Mouse (Mus musculus): ENCODE results near the gene Faim2. TPM values are rescaled to one million over a fixed set of nuclear protein-coding genes. Genes with fewer than 3 reads are reported as not detected.

Faim2 gene
- polyA plus RNA-seq, 1 experiment from 2014 or later: not detected

GRCm38 (mm10) chr15:99455415-99455814, 72.5 kb downstream of the Faim2 start:
- Histone ChIP-seq H3K4me3 (0 out of 2 replicates have a peak overlapping the region, but pooled peaks have one; percentile 85), H3K9me3 (replicated peaks) (no peaks in the 10 kb centered on the region), H3K27ac (peak overlapping the region; percentile 97; the same call in 1 of the 2 replicates), H3K36me3 (peaks cover 59% of the 10 kb centered on the region), H3K4me1 (peaks cover 45% of the 10 kb centered on the region), H3K27me3 (ENCODE audit: low read depth, poor library complexity, severe bottlenecking) (no peaks in the 10 kb centered on the region)
- DNase-seq (ENCODE audit: low spot score): peak; percentile 25
- WGBS: 89% methylated on average over 3 of the region's 3 CpGs

- Histone ChIP-seq H3K4me1 (peaks cover 49% of the 10 kb centered on the region), H3K36me3 (peaks cover 65% of the 10 kb centered on the region), H3K27me3 (ENCODE audit: low read depth, poor library complexity, severe bottlenecking) (no peaks in the 10 kb centered on the region), H3K9me3 (replicated peaks) (no peaks in the 10 kb centered on the region), H3K4me3 (peak overlapping the region; percentile 6; the same call in 1 of the 2 replicates), H3K27ac (peak overlapping the region; percentile 17; the same call in 1 of the 2 replicates)
- DNase-seq (ENCODE audit: low spot score): no peak
- 84% methylated on average over 7 of the region's 7 CpGs for WGBS
Observed at GRCm38 (mm10) chr15:99454585-99455279, 73.2 kb downstream of the Faim2 start.

- no peak for DNase-seq (ENCODE audit: low spot score)
- Histone ChIP-seq H3K4me3 (no peak overlapping the region), H3K9me3 (replicated peaks) (no peaks in the 10 kb centered on the region), H3K27me3 (ENCODE audit: low read depth, poor library complexity, severe bottlenecking) (no peaks in the 10 kb centered on the region), H3K36me3 (peaks cover 77% of the 10 kb centered on the region), H3K4me1 (peaks cover 50% of the 10 kb centered on the region), H3K27ac (no peak overlapping the region)
- WGBS: 75% methylated on average over 11 of the region's 11 CpGs
Observed at GRCm38 (mm10) chr15:99453153-99453900, 74.6 kb downstream of the Faim2 start.

GRCm38 (mm10) chr15:99449751-99450280, 78.1 kb downstream of the Faim2 start:
- Histone ChIP-seq H3K27ac (peak overlapping the region; percentile 64; the same call in 1 of the 2 replicates), H3K36me3 (peaks cover 90% of the 10 kb centered on the region), H3K9me3 (replicated peaks) (no peaks in the 10 kb centered on the region), H3K4me1 (peaks cover 21% of the 10 kb centered on the region), H3K4me3 (no peak overlapping the region), H3K27me3 (ENCODE audit: low read depth, poor library complexity, severe bottlenecking) (no peaks in the 10 kb centered on the region)
- DNase-seq (ENCODE audit: low spot score): no peak
- WGBS: 85% methylated on average over 8 of the region's 8 CpGs

- 75% methylated on average over 9 of the region's 9 CpGs for WGBS
- H3K36me3 ChIP-seq: peaks cover 90% of the 10 kb centered on the region
- H3K4me3 ChIP-seq: no peak overlapping the region
- peaks cover 19% of the 10 kb centered on the region for H3K4me1 ChIP-seq
- peak overlapping the region; percentile 64; the same call in 1 of the 2 replicates for H3K27ac ChIP-seq
- no peak for DNase-seq (ENCODE audit: low spot score)
- H3K27me3 ChIP-seq (ENCODE audit: low read depth, poor library complexity, severe bottlenecking): no peaks in the 10 kb centered on the region
- H3K9me3 ChIP-seq (replicated peaks): no peaks in the 10 kb centered on the region
Observed at GRCm38 (mm10) chr15:99449131-99449750, 78.7 kb downstream of the Faim2 start.

Other genes starting within 250 kb of the Faim2 start
- gene Prpf40b, start 233.1 kb downstream of the Faim2 start, polyA plus RNA-seq (2016; fragmentation: Nextera tagmentation; extraction: Ambion mirVana): 59.3 and 71.2 TPM in 2 replicates
- gene Fam186b, start 232.3 kb downstream of the Faim2 start, polyA plus RNA-seq (2016; fragmentation: Nextera tagmentation; extraction: Ambion mirVana): 0.21 and 0.29 TPM in 2 replicates
- gene Fmnl3, start 157.7 kb downstream of the Faim2 start, polyA plus RNA-seq (2016; fragmentation: Nextera tagmentation; extraction: Ambion mirVana): 30.4 and 42.2 TPM in 2 replicates
- 272 and 296 TPM in 2 replicates for gene Tmbim6, start 135.3 kb downstream of the Faim2 start, polyA plus RNA-seq (2016; fragmentation: Nextera tagmentation; extraction: Ambion mirVana)
- gene Nckap5l, start 70.4 kb downstream of the Faim2 start, polyA plus RNA-seq (2016; fragmentation: Nextera tagmentation; extraction: Ambion mirVana): 16.3 and 17.4 TPM in 2 replicates
- gene Bcdin3d, start 53.4 kb downstream of the Faim2 start, polyA plus RNA-seq (2016; fragmentation: Nextera tagmentation; extraction: Ambion mirVana): 15.9 and 19.4 TPM in 2 replicates
- gene Aqp2, start 50.9 kb upstream of the Faim2 start, polyA plus RNA-seq (2016; fragmentation: Nextera tagmentation; extraction: Ambion mirVana): not detected in 2 replicates
- gene Aqp5, start 62.6 kb upstream of the Faim2 start, polyA plus RNA-seq (2016; fragmentation: Nextera tagmentation; extraction: Ambion mirVana): not detected in 2 replicates
- gene Aqp6, start 73.2 kb upstream of the Faim2 start, polyA plus RNA-seq (2016; fragmentation: Nextera tagmentation; extraction: Ambion mirVana): not detected in 2 replicates
- 128 and 138 TPM in 2 replicates for gene Racgap1, start 123.5 kb upstream of the Faim2 start, polyA plus RNA-seq (2016; fragmentation: Nextera tagmentation; extraction: Ambion mirVana)
- 1.1 TPM in 2 replicates for gene Asic1, start 142.2 kb upstream of the Faim2 start, polyA plus RNA-seq (2016; fragmentation: Nextera tagmentation; extraction: Ambion mirVana)
- 84.0 and 85.8 TPM in 2 replicates for gene Smarcd1, start 174.0 kb upstream of the Faim2 start, polyA plus RNA-seq (2016; fragmentation: Nextera tagmentation; extraction: Ambion mirVana)
- gene Gm17349, start 177.3 kb upstream of the Faim2 start, polyA plus RNA-seq (2016; fragmentation: Nextera tagmentation; extraction: Ambion mirVana): not detected in 2 replicates
- 0.29 and 0.59 TPM in 2 replicates for gene Gpd1, start 189.3 kb upstream of the Faim2 start, polyA plus RNA-seq (2016; fragmentation: Nextera tagmentation; extraction: Ambion mirVana)
- gene Cox14, start 197.5 kb upstream of the Faim2 start, polyA plus RNA-seq (2016; fragmentation: Nextera tagmentation; extraction: Ambion mirVana): 113 and 127 TPM in 2 replicates
- gene Cers5, start 244.7 kb upstream of the Faim2 start, polyA plus RNA-seq (2016; fragmentation: Nextera tagmentation; extraction: Ambion mirVana): 68.2 and 75.6 TPM in 2 replicates

All from limb, embryonic 10.5 days (tissue).